Mouse (Mus musculus): ENCODE measurements at regions not wholly inside any gene's neighbourhood (a gene's known extent, or its start where the extent isn't known, plus 50 kb on each side); places are given as distances from the start of the nearest gene placed in this dataset.

DNA sequence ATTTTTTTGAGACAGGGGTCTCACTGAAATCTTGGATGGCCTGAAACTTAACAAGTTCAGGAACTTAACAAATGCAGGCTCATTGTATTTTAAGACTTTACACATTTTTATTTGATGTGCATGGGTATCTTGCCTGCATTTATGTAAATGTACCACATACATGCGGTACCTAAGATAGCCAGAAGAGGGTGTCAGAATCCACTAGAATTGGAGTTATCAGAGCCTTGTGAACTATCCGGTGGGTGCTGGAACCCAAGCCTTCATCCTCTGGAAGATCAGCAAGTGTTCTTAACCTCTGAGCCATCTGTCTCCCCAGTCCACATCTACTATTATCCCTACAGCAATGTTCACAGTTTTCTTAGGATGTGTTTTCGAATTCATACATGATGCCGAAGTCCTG lies 245.7 kb upstream of the Id4 start:
- WGBS: 82% methylated on average over 4 of the region's 4 CpGs
- H3K4me3 ChIP-seq (ENCODE audit: low read length): no peak overlapping the region
- H3K9ac ChIP-seq (ENCODE audit: low read length): no peak overlapping the region
- H3K36me3 ChIP-seq (ENCODE audit: control insufficient read depth, insufficient read depth, low read length): no peaks in the 10 kb centered on the region
- H3K4me2 ChIP-seq (ENCODE audit: low read depth, low read length): no peak overlapping the region
- no peak overlapping the region for H3K27ac ChIP-seq (ENCODE audit: low read length)
- no peaks in the 10 kb centered on the region for H3K27me3 ChIP-seq (ENCODE audit: control insufficient read depth, insufficient read depth, low read depth, low read length)
- no peaks in the 10 kb centered on the region for H3K9me3 ChIP-seq (ENCODE audit: control insufficient read depth, low read length)
- ATAC-seq (ENCODE audit: low read depth): no peak
- no peaks in the 10 kb centered on the region for H3K4me1 ChIP-seq (replicated peaks; ENCODE audit: control insufficient read depth, insufficient read depth, low read length)

DNA sequence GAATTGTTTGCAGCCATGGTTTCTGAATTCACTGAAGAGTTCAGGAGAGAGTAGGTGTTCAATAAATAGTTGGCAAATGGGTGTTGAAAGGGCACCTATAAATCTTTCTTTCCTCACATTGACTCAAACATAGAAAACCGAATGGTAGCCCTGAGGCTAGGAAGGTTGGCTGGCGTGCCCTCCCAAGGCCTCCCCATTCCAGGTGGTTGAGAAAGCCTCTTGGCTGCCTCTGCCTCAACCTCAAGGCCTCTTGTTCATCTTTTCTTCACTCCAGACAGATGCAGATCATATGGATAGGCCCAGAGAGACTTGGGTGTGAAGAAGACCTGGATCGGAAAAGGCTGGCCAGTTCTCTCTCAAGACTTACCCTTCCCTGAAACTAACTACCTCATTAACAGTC lies 245.0 kb upstream of the Id4 start:
- Histone ChIP-seq H3K36me3 (ENCODE audit: control insufficient read depth, insufficient read depth, low read length) (no peaks in the 10 kb centered on the region), H3K9me3 (ENCODE audit: control insufficient read depth, low read length) (no peaks in the 10 kb centered on the region), H3K4me1 (replicated peaks; ENCODE audit: control insufficient read depth, insufficient read depth, low read length) (no peaks in the 10 kb centered on the region), H3K27ac (ENCODE audit: low read length) (no peak overlapping the region), H3K4me2 (ENCODE audit: low read depth, low read length) (no peak overlapping the region), H3K9ac (ENCODE audit: low read length) (no peak overlapping the region), H3K27me3 (ENCODE audit: control insufficient read depth, insufficient read depth, low read depth, low read length) (no peaks in the 10 kb centered on the region), H3K4me3 (ENCODE audit: low read length) (no peak overlapping the region)
- 75% methylated on average over 3 of the region's 3 CpGs for WGBS
- no peak for ATAC-seq (ENCODE audit: low read depth)

DNA sequence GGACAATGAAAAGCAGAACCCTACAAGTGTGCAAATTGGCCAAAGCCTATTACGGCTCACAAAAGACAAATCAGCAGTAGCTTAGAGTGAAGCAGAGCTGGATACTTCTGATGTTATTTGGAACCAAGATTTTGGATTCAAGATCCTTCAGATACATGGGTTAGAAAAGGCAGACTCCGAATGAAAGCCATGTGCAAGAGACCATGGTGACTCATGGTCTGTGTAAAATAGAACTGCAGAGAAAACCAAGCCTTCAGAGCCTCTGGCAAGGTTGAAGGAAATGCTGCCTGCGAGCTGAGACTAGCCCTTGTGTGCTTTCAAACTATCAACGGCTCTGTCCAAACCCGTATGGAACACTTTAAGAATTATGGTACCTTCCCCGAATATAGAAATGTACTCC lies 244.4 kb upstream of the Id4 start:
- Histone ChIP-seq H3K27ac (ENCODE audit: low read length) (no peak overlapping the region), H3K4me2 (ENCODE audit: low read depth, low read length) (no peak overlapping the region), H3K27me3 (ENCODE audit: control insufficient read depth, insufficient read depth, low read depth, low read length) (no peaks in the 10 kb centered on the region), H3K9me3 (ENCODE audit: control insufficient read depth, low read length) (no peaks in the 10 kb centered on the region), H3K9ac (ENCODE audit: low read length) (no peak overlapping the region), H3K4me3 (ENCODE audit: low read length) (no peak overlapping the region), H3K4me1 (replicated peaks; ENCODE audit: control insufficient read depth, insufficient read depth, low read length) (no peaks in the 10 kb centered on the region), H3K36me3 (ENCODE audit: control insufficient read depth, insufficient read depth, low read length) (no peaks in the 10 kb centered on the region)
- ATAC-seq (ENCODE audit: low read depth): no peak
- 85% methylated on average over 6 of the region's 6 CpGs for WGBS

DNA sequence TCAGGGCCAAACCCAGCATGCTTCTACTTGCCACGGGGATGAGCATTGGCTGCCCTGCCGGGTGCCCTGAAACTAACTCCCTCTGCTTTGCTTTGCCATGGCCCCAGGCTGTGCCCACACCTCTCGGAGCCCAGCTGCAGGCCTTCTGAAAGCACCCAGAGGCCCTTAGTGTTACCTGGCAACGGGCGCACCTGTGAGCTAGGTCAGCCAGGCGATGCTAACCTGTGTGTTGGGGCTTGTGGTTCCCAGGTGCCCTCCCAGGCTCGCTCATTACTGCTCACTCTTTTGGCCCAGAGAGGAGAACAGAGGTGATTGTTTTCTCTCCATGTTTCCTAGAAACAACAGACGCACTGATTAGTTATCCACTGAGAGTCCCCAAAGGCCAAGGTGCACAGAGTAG lies 243.4 kb upstream of the Id4 start:
- Histone ChIP-seq H3K36me3 (ENCODE audit: control insufficient read depth, insufficient read depth, low read length) (no peaks in the 10 kb centered on the region), H3K4me2 (ENCODE audit: low read depth, low read length) (no peak overlapping the region), H3K27me3 (ENCODE audit: control insufficient read depth, insufficient read depth, low read depth, low read length) (no peaks in the 10 kb centered on the region), H3K9me3 (ENCODE audit: control insufficient read depth, low read length) (no peaks in the 10 kb centered on the region), H3K4me1 (replicated peaks; ENCODE audit: control insufficient read depth, insufficient read depth, low read length) (no peaks in the 10 kb centered on the region), H3K4me3 (ENCODE audit: low read length) (no peak overlapping the region), H3K9ac (ENCODE audit: low read length) (no peak overlapping the region), H3K27ac (ENCODE audit: low read length) (no peak overlapping the region)
- WGBS: 71% methylated on average over 8 of the region's 8 CpGs
- no peak for ATAC-seq (ENCODE audit: low read depth)

DNA sequence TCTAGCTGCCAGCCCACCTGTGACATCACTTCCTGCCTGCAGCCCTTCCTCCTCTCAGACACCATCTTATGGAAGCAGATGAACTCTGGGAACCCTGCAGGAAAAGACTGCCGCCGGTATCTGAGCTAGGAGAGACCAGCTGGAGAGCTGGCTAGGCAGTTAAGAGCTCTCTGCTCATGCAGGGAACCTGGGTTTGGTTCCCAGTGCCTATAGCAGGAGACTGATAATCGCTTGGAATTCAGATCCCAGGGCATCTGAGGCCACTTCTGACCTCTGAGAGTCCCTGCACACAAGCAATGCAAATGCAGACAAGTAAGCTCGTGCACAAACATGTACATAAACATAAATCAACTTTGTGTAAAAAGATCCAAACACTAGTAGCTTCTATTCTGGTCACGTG lies 242.4 kb upstream of the Id4 start:
- no peaks in the 10 kb centered on the region for H3K36me3 ChIP-seq (ENCODE audit: control insufficient read depth, insufficient read depth, low read length)
- WGBS: 69% methylated on average over 5 of the region's 5 CpGs
- no peak overlapping the region for H3K9ac ChIP-seq (ENCODE audit: low read length)
- no peaks in the 10 kb centered on the region for H3K4me1 ChIP-seq (replicated peaks; ENCODE audit: control insufficient read depth, insufficient read depth, low read length)
- H3K27ac ChIP-seq (ENCODE audit: low read length): no peak overlapping the region
- ATAC-seq (ENCODE audit: low read depth): no peak
- H3K9me3 ChIP-seq (ENCODE audit: control insufficient read depth, low read length): no peaks in the 10 kb centered on the region
- no peak overlapping the region for H3K4me2 ChIP-seq (ENCODE audit: low read depth, low read length)
- H3K4me3 ChIP-seq (ENCODE audit: low read length): no peak overlapping the region
- no peaks in the 10 kb centered on the region for H3K27me3 ChIP-seq (ENCODE audit: control insufficient read depth, insufficient read depth, low read depth, low read length)

DNA sequence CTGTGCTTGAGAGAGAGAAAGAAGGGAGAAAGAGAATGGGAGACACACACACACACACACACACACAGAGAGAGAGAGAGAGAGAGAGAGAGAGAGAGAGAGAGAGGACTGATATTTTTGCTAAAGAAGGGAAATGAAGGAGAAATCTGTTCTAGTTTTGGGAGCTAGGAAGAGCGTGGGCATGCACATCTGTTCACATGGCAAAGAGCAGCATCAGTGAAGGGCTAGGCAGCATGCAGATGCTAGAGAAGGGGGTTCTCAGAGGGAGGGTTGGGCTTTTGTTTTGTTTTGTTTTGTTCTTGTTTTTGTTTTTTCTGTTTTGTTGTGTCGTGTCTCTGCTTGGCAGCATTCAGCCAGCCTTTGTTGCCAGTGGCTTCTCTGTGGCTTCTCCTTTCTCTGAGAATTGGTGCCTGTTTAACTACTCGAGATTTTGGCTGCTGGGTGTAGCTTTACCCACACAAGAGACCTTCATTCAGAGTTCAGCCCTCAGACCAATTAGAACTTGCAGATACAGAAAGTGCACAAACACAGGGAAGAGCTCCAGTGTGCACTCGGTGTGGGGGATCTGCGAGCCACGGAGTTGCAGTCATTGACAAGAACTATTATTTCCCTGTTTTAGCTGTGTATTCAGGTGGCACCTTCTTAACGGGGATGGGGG lies 237.9 kb upstream of the Id4 start:
- Histone ChIP-seq H3K27me3 (ENCODE audit: control insufficient read depth, insufficient read depth, low read depth, low read length) (no peaks in the 10 kb centered on the region), H3K9me3 (ENCODE audit: control insufficient read depth, low read length) (no peaks in the 10 kb centered on the region), H3K4me2 (ENCODE audit: low read depth, low read length) (no peak overlapping the region), H3K36me3 (ENCODE audit: control insufficient read depth, insufficient read depth, low read length) (no peaks in the 10 kb centered on the region), H3K4me3 (ENCODE audit: low read length) (no peak overlapping the region), H3K27ac (ENCODE audit: low read length) (no peak overlapping the region), H3K9ac (ENCODE audit: low read length) (no peak overlapping the region), H3K4me1 (replicated peaks; ENCODE audit: control insufficient read depth, insufficient read depth, low read length) (no peaks in the 10 kb centered on the region)
- 70% methylated on average over 7 of the region's 7 CpGs for WGBS
- no peak for ATAC-seq (ENCODE audit: low read depth)

DNA sequence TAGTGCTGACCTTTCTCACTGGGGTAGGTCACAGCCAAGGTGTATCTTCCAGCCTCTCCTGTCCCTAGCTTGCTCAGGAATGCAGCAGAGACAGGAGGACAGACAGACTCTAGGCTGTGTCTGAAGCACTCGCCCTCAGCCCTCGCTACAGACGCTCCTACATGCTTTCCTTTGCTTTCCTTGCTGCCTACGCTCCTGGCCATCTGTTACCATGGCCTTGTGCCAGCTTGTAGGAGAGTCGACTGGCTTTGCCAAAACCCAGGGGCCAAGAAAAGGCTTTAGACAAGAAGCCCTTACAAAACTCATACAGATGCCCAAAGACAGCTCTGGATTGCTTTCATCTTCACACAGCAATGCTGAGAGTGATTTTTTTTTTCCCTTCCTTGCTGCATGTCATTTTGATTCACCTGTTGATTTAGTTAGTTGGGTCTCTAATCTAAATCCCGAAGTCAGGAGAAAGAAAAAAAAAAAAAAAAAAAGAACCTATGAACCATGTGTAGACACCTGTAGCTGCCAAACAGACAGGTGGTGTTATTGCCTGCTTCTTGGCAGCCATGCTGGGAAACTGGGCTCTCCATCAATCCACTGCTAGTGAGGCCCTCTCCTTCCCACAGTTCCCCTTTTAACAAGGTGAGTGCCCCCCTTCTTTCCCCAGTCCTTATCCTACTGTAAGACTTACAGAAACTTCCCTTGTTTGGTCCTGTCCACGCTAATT lies 233.1 kb upstream of the Id4 start:
- no peak overlapping the region for H3K27ac ChIP-seq (ENCODE audit: low read length)
- ATAC-seq (ENCODE audit: low read depth): no peak
- H3K36me3 ChIP-seq (ENCODE audit: control insufficient read depth, insufficient read depth, low read length): no peaks in the 10 kb centered on the region
- no peaks in the 10 kb centered on the region for H3K9me3 ChIP-seq (ENCODE audit: control insufficient read depth, low read length)
- no peaks in the 10 kb centered on the region for H3K27me3 ChIP-seq (ENCODE audit: control insufficient read depth, insufficient read depth, low read depth, low read length)
- H3K4me3 ChIP-seq (ENCODE audit: low read length): no peak overlapping the region
- H3K4me2 ChIP-seq (ENCODE audit: low read depth, low read length): no peak overlapping the region
- H3K9ac ChIP-seq (ENCODE audit: low read length): no peak overlapping the region
- H3K4me1 ChIP-seq (replicated peaks; ENCODE audit: control insufficient read depth, insufficient read depth, low read length): no peaks in the 10 kb centered on the region
- WGBS: 37% methylated on average over 7 of the region's 7 CpGs

DNA sequence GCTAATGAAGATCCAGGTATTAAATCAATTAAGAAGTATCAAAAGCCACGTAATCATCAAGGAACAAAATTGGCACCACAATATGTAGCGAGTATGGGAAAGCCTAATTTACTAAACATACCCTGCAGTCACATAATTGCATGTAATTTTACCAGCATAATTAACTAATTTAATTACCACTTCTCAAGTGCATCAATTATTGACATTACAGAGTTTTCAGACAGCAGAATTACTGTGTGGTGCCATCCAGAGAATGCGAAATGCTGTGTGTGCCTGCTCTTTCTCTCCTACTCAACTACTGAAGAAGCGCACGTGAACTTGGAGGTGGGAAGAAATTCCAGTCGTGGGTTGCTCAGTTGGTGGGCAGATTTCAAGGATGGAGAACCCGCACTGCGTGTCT lies 229.5 kb upstream of the Id4 start:
- H3K27me3 ChIP-seq (ENCODE audit: control insufficient read depth, insufficient read depth, low read depth, low read length): no peaks in the 10 kb centered on the region
- no peak overlapping the region for H3K9ac ChIP-seq (ENCODE audit: low read length)
- no peak overlapping the region for H3K27ac ChIP-seq (ENCODE audit: low read length)
- H3K4me3 ChIP-seq (ENCODE audit: low read length): no peak overlapping the region
- WGBS: 80% methylated on average over 8 of the region's 8 CpGs
- no peaks in the 10 kb centered on the region for H3K4me1 ChIP-seq (replicated peaks; ENCODE audit: control insufficient read depth, insufficient read depth, low read length)
- ATAC-seq (ENCODE audit: low read depth): no peak
- no peak overlapping the region for H3K4me2 ChIP-seq (ENCODE audit: low read depth, low read length)
- H3K9me3 ChIP-seq (ENCODE audit: control insufficient read depth, low read length): no peaks in the 10 kb centered on the region
- no peaks in the 10 kb centered on the region for H3K36me3 ChIP-seq (ENCODE audit: control insufficient read depth, insufficient read depth, low read length)

DNA sequence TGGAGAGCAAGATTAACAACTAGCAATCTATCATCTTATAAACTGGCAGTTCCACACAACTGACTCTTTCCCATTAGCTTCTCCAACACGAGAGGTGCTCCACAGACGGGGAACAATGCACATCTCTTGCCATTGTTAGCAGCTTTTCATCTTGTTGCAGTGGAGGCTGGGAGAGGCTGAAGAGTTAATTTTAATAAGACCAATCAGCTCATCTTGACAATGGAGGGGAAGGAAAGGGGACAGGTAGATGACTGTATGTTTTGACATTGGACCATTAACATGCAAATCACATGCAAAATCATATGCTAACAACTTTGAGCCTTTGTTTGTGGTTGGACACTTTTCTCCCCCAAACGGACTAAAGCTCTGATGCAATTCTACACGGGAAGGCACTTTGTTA lies 218.9 kb upstream of the Id4 start:
- H3K4me2 ChIP-seq (ENCODE audit: low read depth, low read length): no peak overlapping the region
- no peaks in the 10 kb centered on the region for H3K36me3 ChIP-seq (ENCODE audit: control insufficient read depth, insufficient read depth, low read length)
- no peak overlapping the region for H3K27ac ChIP-seq (ENCODE audit: low read length)
- 70% methylated on average over 4 of the region's 4 CpGs for WGBS
- H3K27me3 ChIP-seq (ENCODE audit: control insufficient read depth, insufficient read depth, low read depth, low read length): no peaks in the 10 kb centered on the region
- H3K4me3 ChIP-seq (ENCODE audit: low read length): no peak overlapping the region
- H3K9ac ChIP-seq (ENCODE audit: low read length): no peak overlapping the region
- no peak for ATAC-seq (ENCODE audit: low read depth)
- no peaks in the 10 kb centered on the region for H3K4me1 ChIP-seq (replicated peaks; ENCODE audit: control insufficient read depth, insufficient read depth, low read length)
- H3K9me3 ChIP-seq (ENCODE audit: control insufficient read depth, low read length): no peaks in the 10 kb centered on the region

Data from lung, embryonic 16.5 days (tissue).